Mouse (Mus musculus) neutrophil, adult 83 days (primary cell): Measurements from ENCODE around the gene Olfr970. TPM values are rescaled to one million over a fixed set of nuclear protein-coding genes. Genes with fewer than 3 reads are reported as not detected.

ENCODE experiments used
- total RNA-seq, 2 experiments: library from RNA; stranded (reverse); gene quantifications; one replicate each; pipeline ENCODE4 v1.2.4; 2023

The Olfr970 gene
- not detected for total RNA-seq

GRCm38 (mm10) chr9:39808560-39808959 lies at the start of gene Olfr970:
Gene Olfr970 (plus strand): TSS chr9:39808860.

GRCm38 (mm10) chr9:39783153-39783552 lies 25.5 kb upstream of the Olfr970 start, which contains the start of gene Olfr968:
Gene Olfr968 (minus strand): TSS chr9:39783253.

GRCm38 (mm10) chr9:39790558-39790957 lies 18.1 kb upstream of the Olfr970 start, which contains the start of gene Olfr969:
Gene Olfr969 (plus strand): TSS chr9:39790945.

GRCm38 (mm10) chr9:39836576-39836975 lies 27.9 kb downstream of the Olfr970 start, which contains the start of gene Olfr971:
Gene Olfr971 (plus strand): TSS chr9:39836876.

GRCm38 (mm10) chr9:39866122-39866521 lies 57.5 kb downstream of the Olfr970 start, which contains the start of gene Olfr972:
Gene Olfr972 (plus strand): TSS chr9:39866422.

Other genes starting within 250 kb of the Olfr970 start
- not detected for gene Olfr959, start 233.3 kb upstream of the Olfr970 start, total RNA-seq
- under 1 TPM in 1 of 2 experiments, not detected in 1; 0.09 TPM for gene AW551984, start 204.5 kb upstream of the Olfr970 start, total RNA-seq
- not detected for gene Olfr148, start 198.2 kb upstream of the Olfr970 start, total RNA-seq
- gene Olfr960, start 187.5 kb upstream of the Olfr970 start, total RNA-seq = not detected
- gene Olfr961, start 163.8 kb upstream of the Olfr970 start, total RNA-seq = not detected
- not detected for gene Olfr963, start 141.7 kb upstream of the Olfr970 start, total RNA-seq
- gene Olfr149, start 101.7 kb upstream of the Olfr970 start, total RNA-seq = not detected
- gene Olfr965, start 97.5 kb upstream of the Olfr970 start, total RNA-seq = not detected
- gene Olfr150, start 77.9 kb upstream of the Olfr970 start, total RNA-seq = not detected
- gene Olfr967, start 62.6 kb upstream of the Olfr970 start, total RNA-seq = not detected
- gene Olfr968, start 25.6 kb upstream of the Olfr970 start, total RNA-seq = not detected
- gene Olfr969, start 17.9 kb upstream of the Olfr970 start, total RNA-seq = not detected
- not detected for gene Olfr971, start 28.0 kb downstream of the Olfr970 start, total RNA-seq
- gene Olfr972, start 57.6 kb downstream of the Olfr970 start, total RNA-seq = not detected
- not detected for gene Olfr229, start 98.5 kb downstream of the Olfr970 start, total RNA-seq
- not detected for gene Olfr974, start 128.6 kb downstream of the Olfr970 start, total RNA-seq
- gene Olfr975, start 143.2 kb downstream of the Olfr970 start, total RNA-seq = not detected
- gene Olfr976, start 152.3 kb downstream of the Olfr970 start, total RNA-seq = not detected
- not detected for gene Olfr978, start 183.3 kb downstream of the Olfr970 start, total RNA-seq
- gene Olfr979, start 194.6 kb downstream of the Olfr970 start, total RNA-seq = not detected
- not detected for gene Olfr980, start 200.7 kb downstream of the Olfr970 start, total RNA-seq
- not detected for gene Olfr981, start 212.6 kb downstream of the Olfr970 start, total RNA-seq